Mouse (Mus musculus): ENCODE data around the gene Reep1. TPM values are rescaled to one million over a fixed set of nuclear protein-coding genes. Genes with fewer than 3 reads are reported as not detected.
A peak's percentile ranks its signal among the peaks of the same experiment; 100 is the strongest.

Gene Reep1
- total and polyA plus RNA-seq, 3 experiments: 2.8 to 5.8 (median 5.4) TPM

DNA sequence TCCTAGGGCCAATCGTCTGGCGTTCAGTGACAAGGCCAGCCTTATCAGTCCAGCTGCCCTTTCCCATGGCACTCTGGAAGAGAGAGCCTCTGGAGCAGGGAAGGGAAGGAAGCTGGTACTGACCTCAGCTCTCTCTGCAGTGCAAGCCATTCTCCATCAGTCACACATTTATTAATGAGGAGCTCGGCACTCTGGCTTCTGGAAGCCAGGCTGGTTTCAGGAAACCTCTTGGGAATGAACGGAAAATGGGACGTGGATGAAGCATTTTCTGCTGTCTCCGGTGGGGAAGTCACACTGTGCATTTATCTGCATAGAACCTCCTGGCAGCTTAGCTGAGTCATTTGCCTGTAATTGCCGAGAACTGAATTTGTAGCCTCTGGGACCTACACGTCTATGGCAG lies 29.8 kb downstream of the Reep1 start:
- peak; percentile 57 for DNase-seq

DNA sequence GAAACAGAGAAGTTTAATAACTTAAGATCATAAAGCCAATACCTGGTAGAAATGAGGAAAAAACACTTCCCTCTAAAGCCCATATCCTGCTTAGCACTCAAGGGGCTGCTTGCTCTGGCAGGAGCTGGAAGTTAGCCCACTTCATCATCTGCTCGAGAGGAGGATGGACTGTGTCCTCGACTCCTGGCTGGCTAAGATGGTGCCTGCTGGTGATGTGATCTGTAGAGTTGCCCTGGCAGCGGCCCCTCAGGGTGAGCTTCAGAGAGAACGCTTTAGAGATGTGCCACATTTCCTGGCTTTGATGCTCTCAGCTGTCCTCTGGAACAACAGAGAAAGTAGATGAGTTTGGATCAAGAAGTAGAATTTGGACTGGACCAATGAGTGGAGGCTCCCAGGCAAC lies 31.2 kb downstream of the Reep1 start:
- DNase-seq: no peak

DNA sequence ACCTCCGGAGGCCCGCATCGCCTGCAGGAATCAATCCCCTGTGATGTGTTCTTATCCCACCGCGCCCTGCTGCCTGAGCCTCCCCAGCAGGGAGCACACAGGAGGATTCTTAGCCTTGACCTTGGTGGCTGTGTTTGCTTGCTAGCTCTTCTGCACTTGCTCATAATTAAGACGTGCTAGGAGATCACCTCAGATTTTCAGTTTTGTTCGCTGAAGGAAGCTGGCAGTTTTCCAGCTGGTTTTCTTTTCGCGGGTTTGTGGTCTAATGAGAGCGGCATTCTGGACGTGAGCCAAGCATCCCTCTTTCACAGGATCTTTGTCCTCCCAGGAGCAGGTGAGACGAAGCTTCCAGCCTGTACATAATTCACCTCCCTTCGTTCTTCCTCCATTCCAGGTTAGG lies 33.6 kb downstream of the Reep1 start:
- DNase-seq: no peak

DNA sequence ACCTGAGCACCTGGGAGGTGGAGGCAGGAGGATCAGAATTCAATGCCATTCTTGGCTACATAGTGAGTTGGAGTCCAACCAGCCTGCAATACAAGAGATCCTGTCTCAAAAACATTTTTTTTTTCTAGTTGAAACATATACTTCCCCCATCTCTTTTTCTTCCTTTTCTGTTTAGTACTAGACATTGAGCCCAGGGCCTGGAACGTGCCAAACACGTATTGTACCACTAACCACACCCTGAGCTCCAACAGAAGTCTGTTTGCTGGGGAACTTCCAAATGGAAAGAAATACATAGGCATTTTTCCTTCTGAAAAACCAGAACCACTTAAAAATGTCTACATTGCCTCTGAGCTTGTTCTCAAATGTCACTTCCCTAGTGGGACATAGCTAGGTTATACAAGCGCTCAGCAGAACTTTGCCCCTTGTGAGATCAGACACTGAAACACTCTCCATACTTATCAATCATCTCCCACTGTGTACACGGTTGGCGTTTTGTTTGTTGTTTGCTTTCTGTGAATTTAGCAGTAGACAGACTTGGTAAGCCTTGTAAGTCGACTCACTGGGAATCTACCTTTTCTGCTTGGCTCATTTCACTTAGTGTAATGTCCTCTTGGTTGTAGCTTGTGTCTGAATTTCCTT lies 34.8 kb downstream of the Reep1 start:
- no peak for DNase-seq

DNA sequence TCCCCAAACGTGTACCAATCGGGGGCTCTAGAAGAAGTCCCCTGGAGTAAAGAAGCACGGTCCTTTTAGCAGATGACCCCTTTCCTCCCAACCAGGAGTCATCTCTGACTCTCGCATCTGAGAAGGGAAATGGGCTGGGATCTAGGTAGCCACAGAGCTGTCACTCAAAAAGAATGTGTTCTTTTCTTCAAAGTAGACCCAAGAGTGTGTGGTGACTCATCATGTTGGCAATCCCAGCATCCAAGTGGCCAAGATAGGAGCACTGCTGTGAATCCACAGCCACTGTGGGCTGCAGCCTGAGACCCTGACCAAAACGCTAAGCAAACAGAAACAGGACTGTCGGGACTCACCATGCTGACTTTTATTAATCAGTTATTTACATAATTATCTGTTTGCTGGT lies 37.6 kb downstream of the Reep1 start:
- no peak for DNase-seq

DNA sequence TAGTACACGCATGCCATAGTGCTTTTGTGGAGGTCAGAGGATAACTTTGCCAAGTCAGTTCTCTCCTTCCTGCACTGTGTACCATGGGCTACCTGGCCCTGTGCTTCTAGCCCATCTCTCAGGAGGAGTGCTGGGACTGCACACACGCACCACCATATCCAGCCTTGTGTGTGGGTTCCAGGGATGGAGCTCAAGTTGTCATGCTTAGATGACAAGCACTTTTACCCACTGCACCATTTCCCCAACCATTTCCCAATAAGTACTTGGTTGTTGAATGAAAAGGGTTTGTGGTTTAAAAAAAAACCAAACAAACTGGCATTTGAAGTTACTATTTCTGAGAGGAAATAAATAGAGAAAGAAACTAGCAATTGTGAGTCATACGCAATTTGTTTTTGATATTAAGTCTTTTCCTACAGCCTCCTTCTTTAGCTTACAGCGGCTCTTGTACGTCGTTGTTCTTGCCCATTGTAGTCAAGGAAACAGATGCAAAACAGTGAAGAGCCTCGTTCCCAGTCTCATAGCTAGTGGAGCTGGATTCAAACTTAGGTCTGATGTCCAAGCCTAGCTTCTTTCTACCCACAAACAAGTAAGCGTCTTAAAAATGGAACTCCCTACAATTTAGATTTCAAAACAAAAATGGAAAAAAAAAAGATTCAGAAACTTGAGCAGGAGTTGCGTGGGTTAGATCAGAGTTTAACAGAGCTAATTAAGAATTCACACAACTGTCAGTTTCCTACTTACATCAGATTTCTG lies 38.3 kb downstream of the Reep1 start:
- no peak for DNase-seq

DNA sequence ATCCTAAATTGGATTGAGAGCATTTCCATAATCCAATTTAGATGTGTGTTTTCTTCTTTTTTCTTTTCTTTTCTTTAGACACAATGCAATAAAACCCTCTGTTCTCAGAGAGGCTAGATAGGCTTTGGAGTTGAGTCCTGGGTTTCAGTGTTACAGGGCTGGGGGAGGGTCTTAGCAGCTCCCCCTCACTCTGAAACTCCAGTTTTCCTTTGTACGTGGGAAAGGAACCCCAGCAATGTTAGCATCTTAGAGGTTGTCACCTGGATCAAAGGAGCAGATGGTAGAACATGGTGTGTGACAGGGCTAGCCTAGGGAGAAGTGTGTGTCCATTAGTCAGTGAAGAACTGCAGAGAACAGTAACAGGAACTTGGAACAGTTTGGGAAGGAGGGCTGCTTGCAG lies 38.9 kb downstream of the Reep1 start:
- no peak for DNase-seq

DNA sequence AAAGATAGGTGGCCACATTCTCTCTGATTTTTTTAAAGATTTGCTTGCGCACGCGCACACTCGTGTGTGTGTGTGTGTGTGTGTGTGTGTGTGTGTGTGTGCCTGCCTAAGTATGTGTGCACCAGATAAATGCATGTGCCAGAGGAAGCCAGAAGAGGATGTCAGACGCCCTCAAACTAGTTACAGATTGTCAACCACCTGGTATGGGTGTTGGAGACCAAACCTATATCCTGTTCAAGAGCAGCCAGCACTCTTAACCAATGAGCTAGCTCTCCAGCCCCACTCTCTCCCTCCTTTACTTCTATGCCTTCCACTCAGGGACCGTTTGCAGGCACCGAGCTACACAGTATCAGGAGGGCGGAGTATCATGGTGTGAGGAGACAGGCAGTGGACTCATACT lies 39.5 kb downstream of the Reep1 start:
- DNase-seq: no peak

DNA sequence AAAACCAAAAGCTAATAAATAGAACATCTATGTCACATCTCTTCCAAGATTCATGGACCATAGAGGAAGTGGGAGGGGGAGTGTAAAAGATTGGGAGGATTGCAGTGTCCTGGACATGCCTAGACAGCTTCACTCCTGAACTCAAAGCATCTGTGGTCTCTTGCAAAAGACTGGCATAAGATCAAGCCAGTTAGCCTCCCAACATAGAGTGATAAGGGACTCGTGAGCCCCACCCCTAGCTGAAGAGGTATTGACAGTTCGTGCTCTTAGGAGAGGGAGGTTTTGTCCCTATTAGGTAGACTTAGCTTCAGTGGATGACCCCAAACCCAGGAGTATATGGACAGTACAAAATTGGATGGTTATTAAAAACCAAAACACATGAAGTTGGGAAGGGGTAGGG lies 44.2 kb downstream of the Reep1 start:
- DNase-seq: no peak

DNA sequence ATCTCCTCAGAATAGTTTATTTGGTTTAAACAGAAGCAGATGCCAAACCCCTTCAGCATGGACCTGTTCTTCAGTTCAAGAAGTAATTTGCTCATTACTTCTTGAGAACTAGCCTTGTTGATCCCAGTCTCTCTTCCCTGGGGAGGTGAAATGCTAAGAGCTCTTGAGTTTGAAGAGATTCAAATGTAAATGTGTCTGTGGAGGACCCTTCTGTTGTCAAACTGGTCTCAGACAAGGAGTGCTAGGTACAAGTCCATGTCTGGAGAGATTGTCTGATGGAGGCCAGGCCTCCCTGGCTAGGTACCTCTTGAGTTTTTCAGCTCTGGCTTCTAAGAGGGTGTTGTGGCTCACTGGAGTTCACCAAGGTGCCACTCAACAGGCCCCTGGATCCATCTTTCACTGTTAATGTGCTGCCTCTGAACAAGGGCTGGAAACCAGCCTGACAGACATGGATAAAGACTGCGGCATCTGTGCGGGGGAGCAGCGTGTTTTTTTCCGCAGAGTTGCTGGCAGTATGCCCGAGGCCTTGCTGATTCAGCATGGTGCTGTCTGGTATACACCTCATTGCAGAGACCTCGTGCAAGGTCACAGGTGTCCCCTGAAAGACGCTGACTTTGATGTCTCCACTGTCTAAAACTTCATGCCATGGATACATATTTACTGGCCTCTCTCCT lies 45.6 kb downstream of the Reep1 start:
- peak; percentile 53 for DNase-seq

DNA sequence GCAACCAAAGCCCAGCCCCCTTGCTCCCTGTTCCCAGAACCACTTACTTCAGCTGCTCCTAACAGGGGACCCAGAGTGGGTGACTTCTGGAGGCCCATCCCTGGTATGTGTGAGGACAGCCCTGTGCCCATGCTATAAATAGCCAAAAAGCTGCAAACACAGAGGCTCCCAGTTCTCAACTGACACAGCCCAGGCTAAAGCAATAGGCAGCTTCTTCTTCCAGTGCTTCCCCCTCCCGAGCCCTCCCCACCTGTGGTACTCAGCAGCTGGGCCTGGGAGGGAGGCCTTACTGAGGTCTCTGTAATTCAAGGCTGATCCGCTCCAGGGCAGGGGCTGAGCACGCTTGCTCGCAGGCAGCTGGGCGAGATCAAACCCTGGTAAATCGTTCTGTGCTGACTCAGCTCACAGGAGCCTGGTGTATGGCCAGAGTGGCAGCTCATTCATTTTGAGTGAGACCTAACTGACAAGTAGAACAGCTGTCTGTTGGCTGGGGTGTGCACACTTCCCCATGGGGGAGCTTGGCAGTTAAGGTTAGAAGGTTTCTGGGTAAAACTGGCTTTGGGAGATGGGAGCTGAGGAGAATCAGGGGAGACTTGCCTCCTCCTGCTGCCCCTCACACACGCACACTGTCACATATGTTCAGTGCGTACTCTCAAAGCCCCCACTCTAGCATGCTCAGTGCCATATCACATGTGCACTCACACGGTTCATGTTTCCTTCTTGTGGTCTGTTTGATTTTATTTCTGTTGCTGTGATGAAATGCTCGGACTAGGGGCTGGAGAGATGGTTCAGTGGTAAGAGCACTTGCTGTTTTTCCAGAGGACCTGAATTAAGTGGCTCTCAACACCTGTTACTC lies 49.9 kb downstream of the Reep1 start:
- DNase-seq: peak; percentile 57

DNA sequence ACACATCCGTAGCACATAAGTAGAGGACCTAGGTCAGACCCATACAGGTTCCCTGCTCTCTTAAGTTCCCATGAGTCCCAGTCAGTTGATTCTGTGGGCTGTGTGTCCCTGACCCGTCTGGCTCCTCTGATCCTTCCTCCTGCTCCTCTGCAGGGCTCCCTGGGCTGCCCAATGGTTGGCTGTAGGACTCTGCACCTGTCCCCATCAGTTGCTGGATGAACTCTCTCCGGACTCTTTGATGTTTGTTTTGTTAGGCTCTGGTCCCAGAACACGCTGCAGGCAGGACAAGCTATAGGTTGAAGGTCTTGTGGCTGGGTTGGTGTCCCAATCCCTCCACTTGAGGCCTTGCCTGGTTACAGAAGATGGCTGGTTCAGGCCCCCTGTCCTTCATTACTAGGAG lies 51.4 kb downstream of the Reep1 start:
- DNase-seq: no peak

DNA sequence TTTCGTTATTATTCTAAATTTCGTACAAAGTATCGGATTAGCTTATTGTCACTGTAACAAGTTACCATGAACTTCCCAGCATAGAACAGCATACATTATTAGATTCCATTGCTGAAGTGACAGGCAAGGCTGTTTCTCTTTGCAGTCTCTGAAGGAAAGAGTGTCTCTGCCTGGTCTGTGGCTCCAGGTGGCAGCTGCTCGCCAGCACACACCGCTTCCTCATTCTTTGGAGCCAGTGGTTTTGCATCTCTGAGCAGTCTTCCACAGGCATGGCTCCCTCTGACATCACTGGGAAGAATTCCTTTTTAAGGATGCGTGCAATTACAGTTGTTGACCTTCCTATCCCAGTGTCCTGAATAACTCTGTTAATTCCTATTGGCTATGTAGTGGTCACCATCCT lies 52.7 kb downstream of the Reep1 start:
- no peak for DNase-seq

DNA sequence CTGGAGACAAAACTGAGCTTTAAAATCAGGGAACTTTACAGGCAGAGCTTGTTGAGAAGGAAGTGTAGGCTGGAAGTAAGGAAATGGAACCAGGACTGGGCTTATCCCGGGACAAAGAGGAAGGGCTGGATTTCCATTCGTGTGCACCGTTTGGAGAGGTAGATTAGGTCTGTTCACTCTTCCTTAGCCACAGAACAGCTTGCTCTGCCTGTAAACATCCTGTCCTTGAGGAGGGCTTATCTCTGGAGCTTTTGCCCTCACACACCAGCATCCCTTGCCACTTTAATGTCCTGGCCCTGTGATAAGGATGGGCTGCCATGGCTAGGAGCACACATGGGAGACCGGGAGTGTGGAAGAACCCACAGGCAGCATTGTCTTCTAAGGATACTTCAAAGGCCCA lies 60.4 kb downstream of the Reep1 start:
- DNase-seq: no peak

DNA sequence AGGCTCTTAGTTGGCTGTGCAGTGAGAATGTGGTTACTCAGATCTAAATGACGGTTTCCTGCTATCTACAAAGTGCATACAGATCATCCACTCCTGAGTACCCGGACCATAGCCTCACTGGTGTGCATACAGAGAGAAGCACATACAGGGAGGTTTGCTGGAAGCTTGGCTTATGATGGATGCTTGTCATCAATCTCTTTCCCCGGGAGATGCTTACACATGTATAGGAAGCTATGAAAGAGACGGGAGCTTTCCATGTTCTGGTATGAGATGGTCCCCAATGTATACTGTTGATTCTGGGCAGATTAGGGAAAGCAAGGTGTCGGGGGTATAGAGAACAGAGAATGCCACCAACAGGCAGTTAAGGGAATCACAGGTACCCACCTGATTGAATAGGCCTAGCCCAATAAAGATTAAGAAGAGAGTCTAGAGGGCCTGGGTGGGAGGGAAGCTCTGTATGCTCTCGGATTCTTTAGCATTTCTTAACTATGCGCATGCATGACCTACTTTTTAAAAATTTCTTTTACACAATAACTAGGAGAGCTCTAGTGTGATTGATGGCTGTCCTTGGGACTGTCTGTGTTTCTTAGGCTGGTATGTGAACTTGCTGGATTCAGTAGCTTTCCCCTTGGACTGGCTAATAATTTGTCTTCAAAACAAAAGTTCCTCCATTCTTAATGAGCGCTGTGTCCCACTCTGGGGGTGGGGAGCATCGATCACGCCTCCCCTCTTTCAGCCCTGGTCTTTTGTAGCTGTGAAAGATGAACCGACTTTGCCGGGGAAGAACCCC lies 62.7 kb downstream of the Reep1 start:
- peak; percentile 54 for DNase-seq

DNA sequence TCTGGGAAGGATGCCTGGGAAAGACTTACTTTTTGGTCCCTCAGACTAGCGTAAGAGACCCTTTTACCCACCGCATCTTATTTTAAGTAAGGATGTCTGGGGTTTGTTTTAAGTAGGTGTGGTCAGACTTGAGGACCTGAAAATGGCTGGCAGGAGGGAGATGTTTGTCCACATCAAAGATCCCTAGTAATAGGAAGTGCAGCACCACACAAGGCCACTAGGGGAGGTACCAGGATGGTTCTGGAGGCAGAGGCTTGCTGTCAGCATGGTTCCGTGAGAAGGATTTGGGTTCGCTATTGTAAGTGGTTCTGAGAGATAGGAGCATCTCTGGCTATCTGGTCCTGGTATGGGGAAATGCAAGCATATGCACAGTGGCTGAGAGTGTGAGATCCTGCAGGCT lies 63.5 kb downstream of the Reep1 start:
- no peak for DNase-seq

DNA sequence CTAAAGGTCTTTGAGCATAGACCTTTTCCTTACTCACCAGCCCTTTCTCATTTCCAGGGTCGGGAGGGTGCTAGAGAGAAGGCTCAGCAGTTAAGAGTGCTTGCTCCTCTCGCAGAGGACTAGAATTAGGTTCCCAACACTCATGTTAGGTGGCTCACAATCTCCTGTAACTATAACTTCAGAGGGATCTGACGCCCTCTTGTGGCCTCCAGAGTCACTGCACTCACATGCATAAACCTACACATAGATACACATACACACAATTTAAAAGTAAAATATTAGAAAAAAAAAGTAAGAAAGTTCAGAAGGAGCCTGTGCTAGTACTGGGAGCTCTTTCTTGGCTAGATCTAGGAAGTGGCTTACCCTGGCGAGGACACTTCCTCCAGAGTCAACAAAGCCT lies 63.9 kb downstream of the Reep1 start:
- no peak for DNase-seq

DNA sequence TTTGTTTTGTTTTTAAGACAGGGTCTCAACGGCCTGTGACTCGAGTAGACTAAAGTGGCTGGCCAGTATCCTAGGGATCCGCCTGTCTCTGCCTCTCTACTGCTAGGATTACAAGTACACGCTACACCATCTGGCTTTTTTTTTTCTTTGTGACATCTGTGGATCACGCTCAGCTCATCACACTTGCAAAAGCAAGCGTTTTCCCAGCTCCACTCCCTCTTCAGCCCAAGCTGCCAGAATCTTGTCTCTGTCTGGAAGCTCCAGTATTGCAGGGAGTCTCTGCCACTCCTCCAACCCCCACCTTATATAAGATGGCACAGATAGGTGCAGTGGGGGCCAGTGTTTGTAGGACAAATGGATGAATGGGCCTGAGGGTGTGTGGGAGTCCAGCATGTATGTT lies 64.8 kb downstream of the Reep1 start:
- no peak for DNase-seq

DNA sequence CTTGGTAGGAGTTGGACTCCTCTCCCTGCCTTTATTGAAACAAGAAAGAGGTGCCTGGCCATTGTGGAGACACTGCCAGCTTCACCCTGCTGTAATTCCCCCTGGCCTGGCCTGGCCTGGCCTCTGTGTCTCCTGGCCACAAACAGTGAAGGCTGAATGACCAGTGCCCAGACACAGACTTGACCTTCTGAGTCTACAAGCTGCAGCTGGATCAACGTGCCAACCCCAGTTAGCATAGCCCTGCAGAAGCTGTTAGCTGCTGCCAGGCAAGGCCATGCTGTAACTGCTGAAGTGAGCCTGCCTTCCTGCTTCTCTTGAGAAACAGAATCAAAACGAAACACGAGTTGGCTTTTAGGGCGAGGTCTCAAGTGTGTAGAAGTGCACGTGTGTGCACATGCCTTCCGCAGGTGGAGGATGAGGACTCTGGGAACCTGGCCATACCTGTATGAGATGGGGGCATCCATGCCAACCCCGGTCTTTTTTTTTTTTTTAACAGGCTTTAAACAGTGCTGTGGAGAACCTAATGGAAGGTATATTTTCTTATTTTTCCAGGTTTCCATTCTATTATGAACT lies 65.4 kb downstream of the Reep1 start:
- peak; percentile 84 for DNase-seq

DNA sequence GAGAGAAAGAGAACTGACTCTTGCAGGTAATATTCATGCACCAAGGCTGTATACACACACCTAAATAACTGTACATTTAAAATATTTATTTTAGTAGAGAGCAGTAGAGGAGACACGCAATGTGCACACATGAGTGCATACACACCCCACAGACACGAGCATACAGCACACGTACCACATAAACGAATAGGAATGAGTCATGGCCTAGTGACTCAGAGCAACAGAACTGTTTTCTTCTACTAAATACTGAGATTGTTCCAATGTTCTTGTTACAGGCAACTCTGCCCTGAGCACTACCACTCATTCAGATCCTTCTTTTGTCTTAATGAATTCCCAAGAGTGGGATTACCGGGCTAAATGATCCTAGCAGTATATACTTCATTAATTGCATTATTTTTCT lies 70.7 kb downstream of the Reep1 start:
- no peak for DNase-seq

DNA sequence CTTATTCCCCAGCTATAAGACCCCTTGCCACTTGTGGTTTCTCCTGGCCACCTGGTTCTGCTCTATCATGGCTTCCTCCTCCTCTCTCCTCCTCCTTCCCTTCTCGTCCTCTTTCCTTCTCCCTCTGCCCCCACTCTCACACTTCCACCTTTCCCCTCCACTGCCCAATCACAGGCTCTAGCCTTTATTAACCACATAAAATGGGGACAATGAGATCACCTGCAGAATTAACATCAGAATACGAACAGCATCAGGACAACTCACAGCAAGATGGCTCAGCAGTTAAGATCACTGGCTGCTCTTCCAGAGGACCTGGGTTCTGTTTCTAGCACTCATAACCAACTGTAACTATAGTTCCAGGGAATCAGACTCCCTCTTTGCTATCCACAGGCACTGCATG lies 72.5 kb downstream of the Reep1 start:
- no peak for DNase-seq
